In genomic region chr10:23777288-23777945, GRCm38 (mm10) we compare ENCODE assay signal across 11 mouse cellular contexts. TPM values are rescaled to one million over a fixed set of nuclear protein-coding genes. Genes with fewer than 3 reads are reported as not detected.
DNase-seq lines count a peak whose midpoint lies in the region; ATAC-seq and TF ChIP-seq lines count a peak whose summit lies in the region.
"Had no signal": no experiment of that assay in that cellular context is flagged by ENCODE, and none has a peak within 500 bp of the region (broad histone marks: within the 10 kb centered on the region; RNA-seq: fewer than 3 reads in every experiment).

No protein-coding gene starts in this region.

- WGBS in hindbrain, embryonic 11.5 days = 35% methylated on average over 5 of the region's 5 CpGs
- WGBS in hindbrain, embryonic 12.5 days = 39% methylated on average over 5 of the region's 5 CpGs
- 31% methylated on average over 5 of the region's 5 CpGs for WGBS in limb, embryonic 13.5 days

- H3K4me3 ChIP-seq in hindbrain, embryonic 11.5 days (ENCODE audit: low read depth, low read length) = no peak overlapping the region
- no peak overlapping the region for H3K4me3 ChIP-seq in hindbrain, embryonic 12.5 days
- H3K4me3 ChIP-seq in cortical plate, adult 2 months (ENCODE audit: insufficient read depth, low read length) = no peak overlapping the region
- no peak overlapping the region for H3K4me3 ChIP-seq in limb, embryonic 13.5 days
- H3K4me3 ChIP-seq: heart, embryonic 13.5 days; myocyte; stomach, embryonic 15.5 days had no signal

- no peak for TF ChIP-seq POLR2A in cortical plate, adult 2 months (IDR thresholded peaks at IDR 0.05; ENCODE audit: extremely low read depth, insufficient read depth, low read length)

- no peak overlapping the region for H3K4me2 ChIP-seq in hindbrain, embryonic 11.5 days (replicated peaks; ENCODE audit: low read depth, low read length)
- no peak overlapping the region for H3K4me2 ChIP-seq in hindbrain, embryonic 12.5 days (replicated peaks)
- H3K4me2 ChIP-seq in limb, embryonic 13.5 days (replicated peaks) = 0 out of 2 replicates have a peak overlapping the region, but pooled peaks have one; percentile 14
- H3K4me2 ChIP-seq: heart, embryonic 13.5 days; stomach, embryonic 15.5 days had no signal

- no peaks in the 10 kb centered on the region for H3K36me3 ChIP-seq in hindbrain, embryonic 11.5 days (ENCODE audit: control insufficient read depth, insufficient read depth, low read length)
- H3K36me3 ChIP-seq in hindbrain, embryonic 12.5 days = peaks cover 3% of the 10 kb centered on the region; the same call in 1 of the 2 replicates
- peaks cover 13% of the 10 kb centered on the region for H3K36me3 ChIP-seq in limb, embryonic 13.5 days
- H3K36me3 ChIP-seq: stomach, embryonic 15.5 days had no signal

- no peaks in the 10 kb centered on the region for H3K4me1 ChIP-seq in hindbrain, embryonic 11.5 days (replicated peaks; ENCODE audit: control insufficient read depth, insufficient read depth, low read length)
- H3K4me1 ChIP-seq in hindbrain, embryonic 12.5 days = 0 out of 2 replicates have a peak, but pooled peaks cover 2% of the 10 kb centered on the region
- no peaks in the 10 kb centered on the region for H3K4me1 ChIP-seq in cortical plate, adult 2 months (ENCODE audit: control insufficient read depth, insufficient read depth, low read length)
- peaks cover 8% of the 10 kb centered on the region; the same call in 1 of the 2 replicates for H3K4me1 ChIP-seq in limb, embryonic 13.5 days
- H3K4me1 ChIP-seq: heart, embryonic 13.5 days; stomach, embryonic 15.5 days had no signal

- ATAC-seq in hindbrain, embryonic 11.5 days (ENCODE audit: low FRiP score) = peak; percentile 57; the same call in 1 of the 2 replicates
- no peak; the same call in 1 of the 2 replicates for ATAC-seq in hindbrain, embryonic 12.5 days (ENCODE audit: low FRiP score)
- peak; percentile 83 for ATAC-seq in limb, embryonic 13.5 days (ENCODE audit: low FRiP score, low read depth)

- H3K27ac ChIP-seq in hindbrain, embryonic 11.5 days (ENCODE audit: low read depth, low read length) = no peak overlapping the region
- no peak overlapping the region for H3K27ac ChIP-seq in hindbrain, embryonic 12.5 days
- H3K27ac ChIP-seq in cortical plate, adult 2 months (ENCODE audit: insufficient read depth, low read length) = no peak overlapping the region
- H3K27ac ChIP-seq in limb, embryonic 13.5 days = no peak overlapping the region
- H3K27ac ChIP-seq: heart, embryonic 13.5 days; stomach, embryonic 15.5 days had no signal

- H3K27me3 ChIP-seq in hindbrain, embryonic 11.5 days (ENCODE audit: control insufficient read depth, insufficient read depth, low read length) = no peaks in the 10 kb centered on the region
- H3K27me3 ChIP-seq in hindbrain, embryonic 12.5 days = no peaks in the 10 kb centered on the region
- H3K27me3 ChIP-seq in limb, embryonic 13.5 days = no peaks in the 10 kb centered on the region
- H3K27me3 ChIP-seq: heart, embryonic 13.5 days; stomach, embryonic 15.5 days had no signal

- no peaks in the 10 kb centered on the region for H3K9me3 ChIP-seq in hindbrain, embryonic 11.5 days (ENCODE audit: control insufficient read depth, low read length)
- no peaks in the 10 kb centered on the region for H3K9me3 ChIP-seq in hindbrain, embryonic 12.5 days (replicated peaks)
- H3K9me3 ChIP-seq in limb, embryonic 13.5 days = no peaks in the 10 kb centered on the region
- H3K9me3 ChIP-seq: heart, embryonic 13.5 days; stomach, embryonic 15.5 days had no signal

- peak; percentile 41 for DNase-seq in hindbrain, embryonic 11.5 days (ENCODE audit: low spot score)
- DNase-seq in 416B (ENCODE audit: low read depth) = peak; percentile 23
- no peak for DNase-seq in spleen, adult 18-20 months
- DNase-seq in adrenal gland, postnatal 4 days (ENCODE audit: low spot score in 2 of 2) = no peak
- no peak for DNase-seq in left cerebral cortex, adult 9 months (ENCODE audit: low spot score in 2 of 2)

- TF ChIP-seq CTCF in cortical plate, adult 2 months (IDR thresholded peaks at IDR 0.05; ENCODE audit: extremely low read depth, insufficient read depth, low read length) = 0 out of 2 replicates have a peak, but pooled peaks have one; percentile 13

- no peak overlapping the region for H3K9ac ChIP-seq in hindbrain, embryonic 11.5 days (ENCODE audit: low read depth, low read length)
- H3K9ac ChIP-seq in hindbrain, embryonic 12.5 days = no peak overlapping the region
- H3K9ac ChIP-seq in limb, embryonic 13.5 days = no peak overlapping the region
- H3K9ac ChIP-seq: heart, embryonic 13.5 days; stomach, embryonic 15.5 days had no signal

RNA-seq across cellular contexts. Expression of gene Rps12, which starts 9.7 kb away (rescaled TPM):
- 126 TPM in 2 replicates for polyA plus RNA-seq in hindbrain, embryonic 11.5 days (2014; fragmentation: Nextera tagmentation; extraction: Ambion mirVana)
- 113 and 116 TPM in 2 replicates for polyA plus RNA-seq in hindbrain, embryonic 12.5 days (2016; fragmentation: Nextera tagmentation; extraction: Ambion mirVana)
- polyA plus RNA-seq in cortical plate, adult 2 months (2012; rRNA removed) = 1,194 and 1,252 TPM in 2 replicates
- polyA plus RNA-seq in limb, embryonic 13.5 days (2015; fragmentation: Nextera tagmentation; extraction: Ambion mirVana) = 174 and 179 TPM in 2 replicates
- 100 to 1,000 TPM; 618 to 653 TPM for total RNA-seq in adrenal gland, postnatal 4 days (2021)

RNA-seq across cellular contexts. Expression of gene Slc18b1, which starts 19.4 kb away (rescaled TPM):
- 21.5 and 23.2 TPM in 2 replicates for polyA plus RNA-seq in hindbrain, embryonic 11.5 days (2014; fragmentation: Nextera tagmentation; extraction: Ambion mirVana)
- polyA plus RNA-seq in hindbrain, embryonic 12.5 days (2016; fragmentation: Nextera tagmentation; extraction: Ambion mirVana) = 22.5 and 23.5 TPM in 2 replicates
- 19.3 and 21.4 TPM in 2 replicates for polyA plus RNA-seq in cortical plate, adult 2 months (2012; rRNA removed)
- polyA plus RNA-seq in limb, embryonic 13.5 days (2015; fragmentation: Nextera tagmentation; extraction: Ambion mirVana) = 16.6 and 18.1 TPM in 2 replicates
- 10 to 100 TPM; 58.7 to 62.1 TPM for total RNA-seq in adrenal gland, postnatal 4 days (2021)

Comparison
In these comparisons a context has a peak if more than half of its experiments do, and no peak if none do; other contexts are left out.
1. DNase-seq: peak in hindbrain, embryonic 11.5 days (single experiment) and 416B (single experiment); none in spleen, adult 18-20 months (0 of 2), adrenal gland, postnatal 4 days (0 of 2) and left cerebral cortex, adult 9 months (0 of 2).